Mouse (Mus musculus) CD4-positive, CD25-positive, alpha-beta regulatory T cell (primary cell): ENCODE data around the gene H2al1d. TPM values are rescaled to one million over a fixed set of nuclear protein-coding genes. Genes with fewer than 3 reads are reported as not detected.

Experiments used
- polyA plus RNA-seq: library from polyadenylated mRNA; unstranded; fragments of 100-300 nt; shearing (Covaris generic); gene quantifications from one replicate; pipeline ENCODE4 v1.2.1, GENCODE M21; 2017

The H2al1d gene
- not detected for polyA plus RNA-seq

GRCm38 (mm10) chrX:11308524-11308923 lies at the start of gene H2al1d:
H2al1d (plus strand) TSS chrX:11308824.

DNA sequence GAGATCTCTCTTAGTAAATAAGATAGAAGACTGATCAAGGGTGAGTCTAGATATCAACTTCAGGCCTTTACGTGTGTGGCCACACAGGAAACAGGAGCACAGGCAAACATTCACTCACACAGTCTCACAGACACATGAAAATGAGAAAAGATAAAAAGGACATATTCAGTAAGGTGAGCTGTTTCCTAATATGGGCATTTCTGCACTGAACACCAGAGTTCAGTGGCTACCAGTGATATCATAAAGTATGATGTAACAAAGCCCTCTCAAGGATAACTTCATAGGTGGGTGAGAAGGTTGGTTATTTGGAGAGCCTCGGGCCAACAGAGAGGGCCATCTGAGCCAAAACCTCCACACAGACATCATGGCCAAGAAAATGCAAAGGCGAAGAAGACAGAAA lies 9.7 kb upstream of the H2al1d start, which contains the start of gene H2al1a:
Gene H2al1a, plus strand, starts transcription at position 301 of the 400 bp plus-strand sequence.

DNA sequence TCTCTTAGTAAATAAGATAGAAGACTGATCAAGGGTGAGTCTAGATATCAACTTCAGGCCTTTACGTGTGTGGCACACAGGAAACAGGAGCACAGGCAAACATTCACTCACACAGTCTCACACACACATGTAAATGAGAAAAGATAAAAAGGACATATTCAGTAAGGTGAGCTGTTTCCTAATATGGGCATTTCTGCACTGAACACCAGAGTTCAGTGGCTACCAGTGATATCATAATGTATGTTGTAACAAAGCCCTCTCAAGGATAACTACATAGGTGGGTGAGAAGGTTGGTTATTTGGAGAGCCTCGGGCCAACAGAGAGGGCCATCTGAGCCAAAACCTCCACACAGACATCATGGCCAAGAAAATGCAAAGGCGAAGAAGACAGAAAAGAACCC lies 6.5 kb upstream of the H2al1d start, which contains the start of gene H2al1b:
Gene H2al1b, plus strand, starts transcription at position 301 of the 400 bp plus-strand sequence.

GRCm38 (mm10) chrX:11305355-11305754 lies 3.3 kb upstream of the H2al1d start, which contains the start of gene H2al1c:
H2al1c (plus strand) TSS chrX:11305655.

DNA sequence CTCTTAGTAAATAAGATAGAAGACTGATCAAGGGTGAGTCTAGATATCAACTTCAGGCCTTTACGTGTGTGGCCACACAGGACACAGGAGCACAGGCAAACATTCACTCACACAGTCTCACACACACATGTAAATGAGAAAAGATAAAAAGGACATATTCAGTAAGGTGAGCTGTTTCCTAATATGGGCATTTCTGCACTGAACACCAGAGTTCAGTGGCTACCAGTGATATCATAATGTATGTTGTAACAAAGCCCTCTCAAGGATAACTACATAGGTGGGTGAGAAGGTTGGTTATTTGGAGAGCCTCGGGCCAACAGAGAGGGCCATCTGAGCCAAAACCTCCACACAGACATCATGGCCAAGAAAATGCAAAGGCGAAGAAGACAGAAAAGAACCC lies 3.0 kb downstream of the H2al1d start, which contains the start of gene H2al1e:
Gene H2al1e, plus strand, starts transcription at position 301 of the 400 bp plus-strand sequence.

GRCm38 (mm10) chrX:11314858-11315257 lies 6.2 kb downstream of the H2al1d start, which contains the start of gene H2al1f:
H2al1f (plus strand) TSS chrX:11315158.

DNA sequence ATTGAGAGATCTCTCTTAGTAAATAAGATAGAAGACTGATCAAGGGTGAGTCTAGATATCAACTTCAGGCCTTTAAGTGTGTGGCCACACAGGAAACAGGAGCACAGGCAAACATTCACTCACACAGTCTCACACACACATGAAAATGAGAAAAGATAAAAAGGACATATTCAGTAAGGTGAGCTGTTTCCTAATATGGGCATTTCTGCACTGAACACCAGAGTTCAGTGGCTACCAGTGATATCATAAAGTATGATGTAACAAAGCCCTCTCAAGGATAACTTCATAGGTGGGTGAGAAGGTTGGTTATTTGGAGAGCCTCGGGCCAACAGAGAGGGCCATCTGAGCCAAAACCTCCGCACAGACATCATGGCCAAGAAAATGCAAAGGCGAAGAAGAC lies 9.3 kb downstream of the H2al1d start, which contains the start of gene H2al1g:
Gene H2al1g, plus strand, starts transcription at position 301 of the 400 bp plus-strand sequence.

GRCm38 (mm10) chrX:11321192-11321591 lies 12.6 kb downstream of the H2al1d start, which contains the start of gene H2al1h:
H2al1h (plus strand) TSS chrX:11321492.

GRCm38 (mm10) chrX:11324359-11324758 lies 15.7 kb downstream of the H2al1d start, which contains the start of gene H2al1i:
H2al1i (plus strand) TSS chrX:11324659.

GRCm38 (mm10) chrX:11327522-11327921 lies 18.9 kb downstream of the H2al1d start, which contains the start of gene H2al1j:
H2al1j (plus strand) TSS chrX:11327822.

Other genes starting within 250 kb of the H2al1d start
- not detected for gene H2al1a, start 9.6 kb upstream of the H2al1d start, polyA plus RNA-seq
- not detected for gene H2al1b, start 6.4 kb upstream of the H2al1d start, polyA plus RNA-seq
- gene H2al1c, start 3.2 kb upstream of the H2al1d start, polyA plus RNA-seq: not detected
- not detected for gene H2al1e, start 3.1 kb downstream of the H2al1d start, polyA plus RNA-seq
- gene H2al1f, start 6.3 kb downstream of the H2al1d start, polyA plus RNA-seq: not detected
- gene H2al1g, start 9.4 kb downstream of the H2al1d start, polyA plus RNA-seq: not detected
- not detected for gene H2al1h, start 12.7 kb downstream of the H2al1d start, polyA plus RNA-seq
- not detected for gene H2al1i, start 15.8 kb downstream of the H2al1d start, polyA plus RNA-seq
- gene H2al1j, start 19.0 kb downstream of the H2al1d start, polyA plus RNA-seq: not detected